Mouse (Mus musculus) layer of hippocampus, adult 2 months (tissue): ENCODE results near the gene Inppl1. TPM values are rescaled to one million over a fixed set of nuclear protein-coding genes. Genes with fewer than 3 reads are reported as not detected.

Experiments used
- DNase-seq, 2 experiments: peaks; one replicate each; pipeline ENCODE4 v3.0.0; 2022; ENCODE audit warnings: low spot score in 2 of 2
- H3K27ac ChIP-seq: fragments of 200-600 bp; 2 replicates; pipeline ENCODE4 v1.8.1; 2022
- H3K4me3 ChIP-seq: fragments of 200-600 bp; 2 replicates; pipeline ENCODE4 v1.8.1; 2022; ENCODE audit warnings: mild to moderate bottlenecking
- CTCF ChIP-seq: fragments of 200-600 bp; conservative IDR thresholded peaks from 2 replicates; pipeline ENCODE4 v1.8.1; 2022; ENCODE audit warnings: antibody characterized with exemption, mild to moderate bottlenecking, moderate library complexity
- total RNA-seq, 2 experiments: library from RNA; stranded (reverse); gene quantifications; 2 replicates each; pipeline ENCODE4 v1.2.3; 2021

The Inppl1 gene
- total RNA-seq, 2 experiments from 2014 or later, result 26.7 to 28.4 TPM

DNA sequence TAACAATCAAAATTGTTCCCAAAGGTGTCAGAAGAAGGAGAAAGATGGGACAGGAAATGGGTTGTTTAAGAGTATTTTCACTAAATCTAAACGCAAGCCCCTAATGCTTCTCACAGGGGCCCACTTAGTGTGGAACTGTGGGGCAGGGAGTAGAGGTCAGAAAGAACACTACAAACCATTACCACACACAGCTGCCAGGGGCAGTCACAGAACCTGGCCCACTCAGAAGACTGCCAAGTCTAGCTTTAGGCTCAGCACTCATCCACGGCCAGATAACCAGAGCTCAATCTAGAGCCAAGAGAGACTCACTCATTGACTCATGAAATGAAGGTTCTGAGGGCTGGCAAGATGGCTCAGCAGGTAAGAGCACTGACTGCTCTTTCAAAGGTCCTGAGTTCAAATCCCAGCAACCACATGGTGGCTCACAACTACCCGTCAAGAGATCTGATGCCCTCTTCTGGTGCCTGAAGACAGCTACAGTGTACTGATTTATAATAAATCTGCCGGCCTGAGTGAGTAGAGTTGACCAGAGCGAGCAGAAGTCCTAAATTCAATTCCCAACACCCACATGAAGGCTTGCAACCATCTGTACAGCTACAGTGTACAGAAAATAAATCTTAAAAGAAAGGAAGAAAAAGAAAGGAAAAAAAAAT is 2.4 kb downstream of the Inppl1 start:
- peak overlapping the region; percentile 90; the same call in 1 of the 2 replicates for H3K27ac ChIP-seq
- H3K4me3 ChIP-seq, result peak overlapping the region; percentile 65
- TF ChIP-seq CTCF, result peak; percentile 66
- DNase-seq, result no peak

DNA sequence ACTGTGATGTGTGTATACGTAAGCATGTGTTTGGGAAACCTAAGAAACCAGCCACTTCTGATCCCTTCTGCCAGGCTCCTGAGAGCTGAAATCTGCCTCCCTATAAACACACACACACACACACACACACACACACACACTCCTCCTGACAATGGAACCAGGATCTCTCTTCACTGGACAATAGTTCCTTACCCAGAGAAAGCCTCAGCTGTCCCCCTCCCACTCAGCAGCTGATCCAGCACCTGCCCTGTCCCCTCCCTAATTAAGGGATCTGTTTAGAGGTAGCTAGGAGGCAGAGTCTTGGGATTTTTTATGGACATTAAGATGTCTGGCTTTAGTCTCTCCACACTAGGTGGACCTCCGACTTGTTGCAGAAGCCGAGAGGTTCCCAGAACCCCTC is 3.1 kb downstream of the Inppl1 start:
- Histone ChIP-seq H3K27ac (no peak overlapping the region), H3K4me3 (no peak overlapping the region)
- TF ChIP-seq CTCF, result no peak
- no peak for DNase-seq

DNA sequence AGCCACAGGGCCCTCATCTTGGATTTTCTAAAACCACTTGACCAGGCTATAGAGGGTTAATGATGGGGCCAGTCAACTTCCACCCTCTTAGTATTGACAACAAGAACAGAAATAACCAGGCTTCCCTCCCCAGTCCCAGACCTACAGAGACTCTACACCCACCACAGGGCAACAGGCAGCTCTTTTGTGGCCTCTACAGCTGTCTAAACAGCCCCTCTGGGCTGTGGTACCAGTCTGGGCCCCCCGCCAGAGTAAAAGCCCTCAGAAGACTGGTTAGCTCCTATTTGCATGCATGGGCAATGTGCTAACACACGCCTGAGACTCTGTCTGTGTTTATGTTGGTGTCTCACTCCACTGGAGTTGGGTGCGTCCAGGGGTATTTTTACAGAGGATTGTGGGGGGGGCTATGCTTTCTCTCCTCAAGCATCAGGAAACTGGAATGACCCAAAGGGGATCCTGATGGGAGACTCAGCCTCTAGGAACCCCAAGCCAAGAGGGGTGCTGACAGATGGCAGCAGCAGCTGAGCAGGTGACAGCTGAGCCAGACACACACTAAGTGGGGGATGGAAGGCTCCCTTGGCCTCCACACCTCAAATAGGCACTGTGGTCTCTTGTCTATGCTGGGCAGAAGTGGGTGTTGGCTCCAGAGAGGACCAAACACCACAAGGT is 4.0 kb downstream of the Inppl1 start:
- TF ChIP-seq CTCF, result no peak
- no peak overlapping the region for H3K27ac ChIP-seq
- H3K4me3 ChIP-seq, result no peak overlapping the region
- DNase-seq, result no peak

DNA sequence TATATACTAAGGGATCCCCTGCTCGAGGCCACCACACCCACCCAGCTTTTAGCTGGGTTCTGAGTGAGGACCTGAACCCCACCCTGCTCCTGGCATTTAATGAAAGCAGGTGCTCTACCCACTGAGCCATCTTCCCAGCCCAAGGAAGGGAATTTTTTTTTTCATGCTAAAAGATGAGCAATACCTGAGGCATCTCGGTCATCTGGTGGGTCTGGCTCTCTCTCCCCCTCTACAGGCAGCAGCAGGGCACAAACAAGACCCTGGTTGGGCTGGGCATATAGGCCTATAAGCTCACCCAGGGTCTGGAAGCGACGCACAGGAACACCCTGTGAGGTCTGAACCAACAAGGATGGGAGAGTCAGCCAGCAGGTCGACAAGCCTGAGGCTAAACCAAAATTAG is 4.7 kb downstream of the Inppl1 start:
- no peak overlapping the region for H3K27ac ChIP-seq
- no peak for DNase-seq
- TF ChIP-seq CTCF, result 0 out of 2 replicates have a peak, but pooled peaks have one; percentile 9
- no peak overlapping the region for H3K4me3 ChIP-seq

DNA sequence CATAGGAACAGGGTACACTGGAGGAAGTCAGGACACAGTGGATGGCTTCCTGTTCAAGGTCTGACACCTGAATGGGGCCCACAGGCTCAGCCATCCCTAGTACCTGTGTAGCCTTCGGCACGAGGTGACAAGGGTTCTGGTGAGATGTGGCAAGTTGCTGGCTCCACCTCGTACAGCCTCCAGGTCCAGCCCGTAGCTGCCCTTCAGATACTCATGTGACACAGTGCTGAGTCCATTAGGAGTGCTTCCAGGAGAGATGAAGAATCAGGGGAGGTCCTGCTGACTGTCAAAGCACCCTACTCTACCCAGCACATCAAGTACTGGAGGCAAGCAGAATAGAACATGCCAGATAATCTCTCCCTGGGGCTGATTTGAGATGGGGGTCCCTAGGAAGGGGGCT is 5.7 kb downstream of the Inppl1 start:
- Histone ChIP-seq H3K4me3 (no peak overlapping the region), H3K27ac (no peak overlapping the region)
- TF ChIP-seq CTCF, result no peak
- no peak for DNase-seq

DNA sequence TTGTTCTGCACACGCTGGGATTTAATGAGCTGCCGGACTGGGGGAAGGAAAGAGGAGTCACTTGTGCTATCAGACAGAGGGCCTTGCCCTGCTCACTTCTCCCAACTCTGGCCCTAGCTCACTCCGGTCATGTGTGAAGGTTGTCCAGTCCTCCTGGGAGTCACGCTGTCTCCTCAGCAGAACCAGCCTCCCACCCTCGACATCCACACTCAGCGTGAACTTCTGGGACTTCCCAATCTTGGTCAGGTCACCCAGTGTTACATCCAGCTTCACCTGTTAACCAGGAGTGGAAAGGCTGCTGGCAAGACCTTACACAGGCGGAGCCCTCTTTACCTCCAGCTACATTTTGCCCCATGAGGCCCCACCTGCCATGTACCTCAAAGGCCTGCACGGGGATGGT is 6.6 kb downstream of the Inppl1 start:
- DNase-seq, result no peak
- no peak for TF ChIP-seq CTCF
- H3K27ac ChIP-seq, result no peak overlapping the region
- H3K4me3 ChIP-seq, result no peak overlapping the region

DNA sequence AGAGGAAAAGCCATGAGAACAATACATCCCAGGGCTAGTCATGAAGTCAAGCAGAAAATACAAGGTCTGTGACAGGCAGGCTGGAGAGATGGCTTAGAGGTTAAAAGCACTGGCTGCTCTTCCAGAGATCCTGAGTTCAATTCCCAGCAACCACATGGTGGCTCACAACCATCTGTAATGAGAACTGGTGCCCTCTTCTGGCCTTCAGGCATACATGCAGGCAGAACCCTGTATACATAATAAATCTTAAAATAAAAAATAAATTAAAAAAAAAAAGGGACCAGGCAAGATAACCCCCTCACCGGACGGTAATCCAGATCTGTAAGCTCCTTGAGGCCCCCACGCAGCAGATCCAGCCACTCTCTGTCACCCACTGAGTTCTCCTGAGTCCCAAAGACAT is 7.7 kb downstream of the Inppl1 start:
- no peak for DNase-seq
- Histone ChIP-seq H3K4me3 (no peak overlapping the region), H3K27ac (no peak overlapping the region)
- peak; percentile 50 for TF ChIP-seq CTCF

DNA sequence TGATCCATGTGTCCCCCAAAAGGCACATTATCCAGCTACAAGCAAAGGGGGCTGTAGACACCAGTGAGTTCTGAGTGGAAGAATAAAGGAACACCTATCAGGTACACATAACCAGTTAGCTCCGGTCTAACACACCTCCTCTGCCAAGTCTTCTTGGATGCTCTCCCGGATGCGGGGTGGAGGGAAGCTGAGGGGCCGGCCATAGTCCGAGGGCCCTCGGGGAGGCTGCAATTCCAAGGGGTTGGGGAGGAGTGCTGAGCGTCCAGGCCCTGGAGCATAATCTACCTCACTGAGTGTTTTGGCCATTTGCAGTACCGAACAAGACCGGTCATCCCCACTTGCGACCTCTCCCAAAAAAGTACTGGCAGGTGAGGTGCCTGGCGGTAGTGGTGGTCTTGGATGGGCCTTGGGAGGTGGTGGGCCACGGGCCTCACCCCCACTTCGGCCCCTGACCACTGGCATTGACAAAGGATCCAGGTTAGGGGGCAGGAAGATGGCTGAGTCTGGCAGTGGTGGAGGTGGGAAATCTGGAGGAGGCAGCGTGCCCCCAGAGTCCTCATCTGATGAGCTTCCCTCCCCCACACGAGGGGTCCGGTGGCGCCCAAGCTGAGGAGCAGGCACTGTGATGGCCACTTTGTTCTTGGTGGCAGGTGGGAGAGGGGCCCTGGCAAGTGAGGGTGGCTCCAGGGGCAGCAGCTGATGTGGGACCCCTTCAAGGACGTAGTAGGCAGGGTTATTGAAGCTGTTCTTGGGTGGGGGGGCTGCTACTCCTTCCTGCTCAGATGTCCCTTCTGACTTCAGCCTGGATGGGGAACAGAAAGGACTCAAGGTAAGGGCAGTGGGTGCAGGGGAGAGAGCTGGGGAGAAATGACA is 14.0 kb downstream of the Inppl1 start:
- TF ChIP-seq CTCF, result no peak
- no peak overlapping the region for H3K4me3 ChIP-seq
- no peak for DNase-seq
- no peak overlapping the region for H3K27ac ChIP-seq

DNA sequence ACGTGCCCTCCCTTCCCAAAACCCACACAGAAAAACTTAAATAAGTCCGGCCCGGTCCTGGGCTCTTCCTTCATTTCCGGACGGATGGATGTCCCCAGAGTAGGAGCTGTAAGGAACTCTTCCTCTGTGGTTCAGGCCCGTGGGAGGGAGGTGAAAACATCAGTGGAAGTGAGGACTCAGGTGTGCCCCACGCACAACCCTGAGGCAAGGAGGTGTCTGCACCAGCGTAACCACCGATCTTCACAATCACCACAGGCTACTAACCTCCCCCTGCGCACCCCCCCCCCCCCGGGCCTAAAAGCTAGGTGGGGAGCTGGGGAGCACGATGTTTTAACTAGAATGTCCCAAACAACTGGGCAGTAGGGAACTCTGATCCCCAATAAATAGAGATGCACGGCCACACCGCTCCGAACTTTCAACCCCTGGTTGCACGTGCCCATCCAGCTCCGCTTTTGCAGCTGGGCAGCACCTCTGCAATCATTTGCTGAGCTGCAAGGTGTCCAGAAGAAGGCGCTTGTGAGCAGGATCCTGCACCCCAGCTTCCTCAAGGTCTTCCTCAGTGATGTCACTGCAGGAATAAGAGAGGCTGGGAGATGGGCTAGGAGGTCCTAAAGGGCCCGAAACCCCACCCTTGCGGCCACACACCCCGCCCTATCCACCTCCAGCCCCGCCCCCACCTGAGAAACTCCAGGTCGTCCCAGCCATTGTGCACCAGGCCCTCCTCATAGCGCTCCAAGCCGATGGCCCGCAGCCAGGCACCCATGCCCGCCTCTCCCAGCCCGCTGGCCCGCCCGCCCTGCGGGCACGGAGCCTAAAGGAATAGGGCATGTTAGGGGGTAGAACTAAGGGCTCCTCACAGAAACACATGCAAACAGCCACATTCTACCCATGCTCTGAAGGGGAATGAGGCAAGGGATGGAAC is 14.9 kb downstream of the Inppl1 start:
- no peak overlapping the region for H3K4me3 ChIP-seq

DNA sequence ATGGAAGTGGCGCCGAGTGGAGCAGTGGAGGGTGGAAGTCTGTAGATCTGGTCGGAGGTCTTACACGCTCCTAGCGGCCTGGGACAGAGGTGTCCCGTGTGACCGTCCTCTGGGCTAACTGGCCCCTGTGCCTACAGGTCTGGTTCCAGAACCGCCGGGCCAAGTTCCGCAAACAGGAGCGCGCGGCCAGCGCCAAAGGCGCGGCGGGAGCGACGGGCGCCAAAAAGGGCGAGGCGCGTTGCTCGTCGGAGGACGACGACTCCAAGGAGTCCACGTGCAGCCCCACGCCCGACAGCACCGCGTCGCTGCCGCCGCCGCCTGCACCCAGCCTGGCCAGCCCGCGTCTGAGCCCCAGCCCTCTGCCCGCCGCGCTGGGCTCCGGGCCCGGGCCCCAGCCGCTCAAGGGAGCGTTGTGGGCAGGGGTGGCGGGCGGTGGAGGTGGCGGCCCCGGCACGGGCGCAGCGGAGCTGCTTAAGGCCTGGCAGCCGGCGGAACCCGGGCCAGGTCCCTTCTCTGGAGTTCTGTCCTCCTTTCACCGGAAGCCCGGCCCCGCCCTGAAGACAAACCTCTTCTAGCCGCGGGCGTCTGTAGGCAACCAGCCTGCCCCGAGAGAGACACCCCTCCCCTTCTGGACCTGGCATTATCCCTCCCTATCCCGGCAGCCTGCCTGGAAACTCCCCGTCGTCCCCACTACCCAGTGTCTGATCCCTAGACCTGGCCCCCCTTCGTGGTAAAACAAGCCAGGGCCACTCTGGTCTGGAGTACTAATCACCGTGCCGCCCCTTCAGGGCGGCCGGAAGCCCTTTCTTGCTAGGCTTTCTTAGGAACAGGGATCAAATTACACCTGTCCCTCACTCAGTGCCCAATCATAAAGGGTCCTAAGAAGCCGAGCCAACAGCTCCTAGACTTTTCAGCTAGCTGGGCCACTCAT is 16.2 kb downstream of the Inppl1 start:
- H3K4me3 ChIP-seq, result peak overlapping the region; percentile 38
- no peak for DNase-seq
- TF ChIP-seq CTCF, result no peak
- H3K27ac ChIP-seq, result no peak overlapping the region

More for the DNA sequence above, 14.9 kb downstream of the Inppl1 start:
- DNase-seq, result no peak
- no peak overlapping the region for H3K27ac ChIP-seq
- peak; percentile 62 for TF ChIP-seq CTCF

DNA sequence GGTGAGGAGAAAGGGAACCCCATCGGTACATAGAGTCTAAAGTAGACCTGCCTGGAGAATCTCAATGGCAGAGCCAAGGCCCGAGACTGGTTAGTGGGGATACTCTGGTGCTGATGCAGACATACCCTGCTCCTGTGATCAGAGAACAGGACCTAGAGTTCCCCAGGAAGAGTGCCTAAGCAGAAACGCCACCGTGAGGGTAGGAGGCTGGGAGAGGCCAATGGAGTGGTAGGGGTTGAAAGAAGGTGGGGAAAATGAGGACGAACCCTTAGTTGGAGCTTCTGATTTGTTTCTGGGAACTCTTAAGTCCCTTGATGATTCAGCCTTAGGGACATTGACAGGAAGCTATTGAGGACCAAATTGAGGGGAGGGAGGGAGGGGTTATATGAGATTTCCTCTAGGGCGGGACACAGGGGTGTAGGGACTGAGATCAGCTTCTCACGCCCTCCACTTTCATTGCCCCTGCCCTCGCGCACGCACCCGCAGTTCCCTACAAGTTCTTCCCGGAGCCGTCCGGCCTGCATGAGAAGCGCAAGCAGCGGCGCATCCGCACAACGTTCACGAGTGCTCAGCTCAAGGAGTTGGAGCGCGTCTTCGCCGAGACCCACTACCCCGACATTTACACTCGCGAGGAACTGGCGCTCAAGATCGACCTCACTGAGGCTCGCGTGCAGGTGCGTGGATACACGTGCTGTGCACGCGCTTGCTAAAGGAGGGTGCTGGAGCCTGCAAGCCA is 17.6 kb downstream of the Inppl1 start:
- Histone ChIP-seq H3K27ac (no peak overlapping the region), H3K4me3 (peak overlapping the region; percentile 19; the same call in 1 of the 2 replicates)
- TF ChIP-seq CTCF, result no peak
- no peak for DNase-seq
